Mouse (Mus musculus): ENCODE data around the gene Phox2b. TPM values are rescaled to one million over a fixed set of nuclear protein-coding genes. Genes with fewer than 3 reads are reported as not detected.

Phox2b gene
- polyA plus RNA-seq (2015; fragmentation: Nextera tagmentation; extraction: Ambion mirVana) = 24.1 and 27.7 TPM in 2 replicates

GRCm38 (mm10) chr5:67098733-67099323 lies at the start of gene Phox2b:
Phox2b (minus strand) TSS chr5:67099301.
- Histone ChIP-seq H3K9me3 (no peaks in the 10 kb centered on the region), H3K4me1 (replicated peaks) (peaks cover 6% of the 10 kb centered on the region), H3K36me3 (no peaks in the 10 kb centered on the region), H3K4me3 (replicated peaks) (peak within 1 kb of the TSS; percentile 15), H3K27me3 (replicated peaks) (peaks cover 87% of the 10 kb centered on the region), H3K27ac (peak within 1 kb of the TSS; percentile 24; the same call in 1 of the 2 replicates), H3K4me2 (replicated peaks) (no peak within 1 kb of the TSS), H3K9ac (no peak within 1 kb of the TSS)
- 1% methylated on average over 16 of the region's 16 CpGs for WGBS
- ATAC-seq = 0 out of 2 replicates have a peak, but pooled peaks have one; percentile 42

GRCm38 (mm10) chr5:67142622-67143021 lies 43.5 kb upstream of the Phox2b start:
- Histone ChIP-seq H3K36me3 (no peaks in the 10 kb centered on the region), H3K9ac (no peak overlapping the region), H3K9me3 (no peaks in the 10 kb centered on the region), H3K4me1 (replicated peaks) (no peaks in the 10 kb centered on the region), H3K4me3 (replicated peaks) (no peak overlapping the region), H3K27ac (no peak overlapping the region), H3K27me3 (replicated peaks) (no peaks in the 10 kb centered on the region), H3K4me2 (replicated peaks) (no peak overlapping the region)
- WGBS = 76% methylated on average over 4 of the region's 4 CpGs
- ATAC-seq = no peak

- WGBS = 64% methylated on average over 25 of the region's 25 CpGs
- Histone ChIP-seq H3K9me3 (no peaks in the 10 kb centered on the region), H3K36me3 (no peaks in the 10 kb centered on the region), H3K27ac (0 out of 2 replicates have a peak overlapping the region, but pooled peaks have one; percentile 5), H3K4me3 (replicated peaks) (no peak overlapping the region), H3K27me3 (replicated peaks) (no peaks in the 10 kb centered on the region), H3K9ac (no peak overlapping the region), H3K4me2 (replicated peaks) (no peak overlapping the region), H3K4me1 (replicated peaks) (no peaks in the 10 kb centered on the region)
- ATAC-seq = 0 out of 2 replicates have a peak, but pooled peaks have one; percentile 42
Measured at GRCm38 (mm10) chr5:67139052-67140015, 40.2 kb upstream of the Phox2b start.

GRCm38 (mm10) chr5:67138643-67139042 lies 39.5 kb upstream of the Phox2b start:
- Histone ChIP-seq H3K9me3 (no peaks in the 10 kb centered on the region), H3K27ac (no peak overlapping the region), H3K36me3 (no peaks in the 10 kb centered on the region), H3K4me2 (replicated peaks) (no peak overlapping the region), H3K4me1 (replicated peaks) (no peaks in the 10 kb centered on the region), H3K27me3 (replicated peaks) (no peaks in the 10 kb centered on the region), H3K4me3 (replicated peaks) (no peak overlapping the region), H3K9ac (no peak overlapping the region)
- WGBS = 68% methylated on average over 8 of the region's 8 CpGs
- no peak; the same call in 1 of the 2 replicates for ATAC-seq

GRCm38 (mm10) chr5:67134698-67135097 lies 35.6 kb upstream of the Phox2b start:
- no peak overlapping the region for H3K4me2 ChIP-seq (replicated peaks)
- H3K4me1 ChIP-seq (replicated peaks) = no peaks in the 10 kb centered on the region
- H3K36me3 ChIP-seq = no peaks in the 10 kb centered on the region
- H3K27ac ChIP-seq = no peak overlapping the region
- H3K9me3 ChIP-seq = no peaks in the 10 kb centered on the region
- 36% methylated on average over 6 of the region's 6 CpGs for WGBS
- H3K4me3 ChIP-seq (replicated peaks) = no peak overlapping the region
- no peaks in the 10 kb centered on the region for H3K27me3 ChIP-seq (replicated peaks)
- 0 out of 2 replicates have a peak, but pooled peaks have one; percentile 12 for ATAC-seq
- H3K9ac ChIP-seq = no peak overlapping the region

- H3K27me3 ChIP-seq (replicated peaks) = no peaks in the 10 kb centered on the region
- 69% methylated on average over 2 of the region's 2 CpGs for WGBS
- no peaks in the 10 kb centered on the region for H3K4me1 ChIP-seq (replicated peaks)
- H3K4me2 ChIP-seq (replicated peaks) = no peak overlapping the region
- no peak overlapping the region for H3K9ac ChIP-seq
- H3K27ac ChIP-seq = no peak overlapping the region
- no peaks in the 10 kb centered on the region for H3K36me3 ChIP-seq
- H3K4me3 ChIP-seq (replicated peaks) = no peak overlapping the region
- no peak for ATAC-seq
- H3K9me3 ChIP-seq = no peaks in the 10 kb centered on the region
Measured at GRCm38 (mm10) chr5:67131671-67132070, 32.6 kb upstream of the Phox2b start.

GRCm38 (mm10) chr5:67106261-67106660 lies 7.2 kb upstream of the Phox2b start:
- WGBS = 78% methylated on average over 2 of the region's 2 CpGs
- Histone ChIP-seq H3K27me3 (replicated peaks) (peaks cover 43% of the 10 kb centered on the region), H3K4me1 (replicated peaks) (no peaks in the 10 kb centered on the region), H3K36me3 (no peaks in the 10 kb centered on the region), H3K9me3 (no peaks in the 10 kb centered on the region), H3K9ac (no peak overlapping the region), H3K27ac (no peak overlapping the region), H3K4me2 (replicated peaks) (no peak overlapping the region), H3K4me3 (replicated peaks) (no peak overlapping the region)
- no peak for ATAC-seq

GRCm38 (mm10) chr5:67103016-67103415 lies 3.9 kb upstream of the Phox2b start:
- Histone ChIP-seq H3K9ac (no peak overlapping the region), H3K27me3 (replicated peaks) (peaks cover 73% of the 10 kb centered on the region)
- 11% methylated on average over 3 of the region's 3 CpGs for WGBS

GRCm38 (mm10) chr5:67101793-67102600 lies 2.9 kb upstream of the Phox2b start:
- H3K36me3 ChIP-seq = no peaks in the 10 kb centered on the region
- peak; percentile 57; the same call in 1 of the 2 replicates for ATAC-seq
- H3K9me3 ChIP-seq = no peaks in the 10 kb centered on the region
- H3K27ac ChIP-seq = peak overlapping the region; percentile 32; the same call in 1 of the 2 replicates
- no peak overlapping the region for H3K4me3 ChIP-seq (replicated peaks)
- no peak overlapping the region for H3K4me2 ChIP-seq (replicated peaks)
- peaks cover 82% of the 10 kb centered on the region for H3K27me3 ChIP-seq (replicated peaks)
- no peak overlapping the region for H3K9ac ChIP-seq
- WGBS = 3% methylated on average over 28 of the region's 28 CpGs
- H3K4me1 ChIP-seq (replicated peaks) = no peaks in the 10 kb centered on the region

More at GRCm38 (mm10) chr5:67103016-67103415, 3.9 kb upstream of the Phox2b start:
- H3K4me3 ChIP-seq (replicated peaks) = no peak overlapping the region
- no peaks in the 10 kb centered on the region for H3K9me3 ChIP-seq
- no peaks in the 10 kb centered on the region for H3K36me3 ChIP-seq
- H3K4me1 ChIP-seq (replicated peaks) = no peaks in the 10 kb centered on the region
- H3K27ac ChIP-seq = no peak overlapping the region
- no peak for ATAC-seq
- no peak overlapping the region for H3K4me2 ChIP-seq (replicated peaks)

- H3K4me3 ChIP-seq (replicated peaks) = no peak overlapping the region
- no peaks in the 10 kb centered on the region for H3K36me3 ChIP-seq
- H3K9ac ChIP-seq = no peak overlapping the region
- peaks cover 84% of the 10 kb centered on the region for H3K27me3 ChIP-seq (replicated peaks)
- ATAC-seq = no peak
- WGBS = 2% methylated on average over 9 of the region's 9 CpGs
- H3K27ac ChIP-seq = peak overlapping the region; percentile 32; the same call in 1 of the 2 replicates
- no peaks in the 10 kb centered on the region for H3K9me3 ChIP-seq
- peaks cover under 1% of the 10 kb centered on the region; the same call in 1 of the 2 replicates for H3K4me1 ChIP-seq (replicated peaks)
- no peak overlapping the region for H3K4me2 ChIP-seq (replicated peaks)
Measured at GRCm38 (mm10) chr5:67101395-67101760, 2.3 kb upstream of the Phox2b start.

- no peak overlapping the region for H3K4me3 ChIP-seq (replicated peaks)
- ATAC-seq = 0 out of 2 replicates have a peak, but pooled peaks have one; percentile 27
- 1% methylated on average over 34 of the region's 34 CpGs for WGBS
- H3K4me1 ChIP-seq (replicated peaks) = peaks cover 6% of the 10 kb centered on the region
- H3K9ac ChIP-seq = no peak overlapping the region
- H3K36me3 ChIP-seq = no peaks in the 10 kb centered on the region
- H3K9me3 ChIP-seq = no peaks in the 10 kb centered on the region
- peaks cover 84% of the 10 kb centered on the region for H3K27me3 ChIP-seq (replicated peaks)
- no peak overlapping the region for H3K27ac ChIP-seq
- H3K4me2 ChIP-seq (replicated peaks) = no peak overlapping the region
Measured at GRCm38 (mm10) chr5:67100564-67101394, 1.7 kb upstream of the Phox2b start.

Measured in intestine, embryonic 15.5 days (tissue).